9 mouse cellular contexts compared by ENCODE assay signal in the genomic region with DNA sequence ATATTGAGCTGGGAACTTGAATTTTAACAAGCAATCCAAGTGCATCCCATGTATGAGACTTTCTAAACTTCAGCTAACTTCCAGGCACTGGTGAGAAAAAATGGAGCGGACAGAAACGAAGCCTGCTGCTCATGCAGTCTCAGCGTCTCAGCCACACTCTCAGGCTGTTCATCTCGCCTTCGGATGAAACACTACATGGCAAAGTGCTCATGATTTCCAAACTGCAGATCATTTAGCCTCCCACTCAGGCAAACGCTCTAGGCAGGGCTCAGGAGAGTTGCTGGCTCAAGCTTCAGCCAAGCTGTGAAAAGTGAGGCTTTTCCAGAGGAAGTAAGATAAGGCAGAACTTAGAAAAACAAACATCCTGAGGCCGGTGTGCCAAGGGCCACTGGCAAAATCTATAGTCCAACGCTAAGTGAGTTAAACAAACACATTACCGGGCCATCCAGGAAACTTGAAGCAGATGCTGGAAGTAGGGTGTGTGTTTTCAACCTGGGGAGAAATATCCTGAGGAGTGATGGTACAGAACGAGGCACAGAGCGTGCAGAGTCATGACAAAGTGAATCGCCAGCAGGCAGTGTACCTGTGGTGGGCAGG.
DNase-seq lines count a peak whose midpoint lies in the region; ATAC-seq and TF ChIP-seq lines count a peak whose summit lies in the region.
"Had no signal": no experiment of that assay in that cellular context is flagged by ENCODE, and none has a peak within 500 bp of the region (broad histone marks: within the 10 kb centered on the region; RNA-seq: fewer than 3 reads in every experiment).

No protein-coding gene starts in this region.

- TF ChIP-seq CTCF in lung, adult 2 months (IDR thresholded peaks at IDR 0.05; ENCODE audit: insufficient read depth, low read length), result no peak
- no peak for TF ChIP-seq CTCF in liver, postnatal 0 days (IDR thresholded peaks at IDR 0.05; ENCODE audit: low read depth)

- H3K9ac ChIP-seq in forebrain, embryonic 16.5 days (replicated peaks; ENCODE audit: low read depth, low read length), result no peak overlapping the region
- H3K9ac ChIP-seq in liver, postnatal 0 days (replicated peaks), result no peak overlapping the region

- H3K27me3 ChIP-seq in forebrain, embryonic 10.5 days (ENCODE audit: poor library complexity, severe bottlenecking), result no peaks in the 10 kb centered on the region
- no peaks in the 10 kb centered on the region for H3K27me3 ChIP-seq in forebrain, embryonic 16.5 days (replicated peaks; ENCODE audit: control insufficient read depth, insufficient read depth, low read length)
- no peaks in the 10 kb centered on the region for H3K27me3 ChIP-seq in heart, embryonic 10.5 days (ENCODE audit: insufficient read depth, poor library complexity, severe bottlenecking)
- no peaks in the 10 kb centered on the region for H3K27me3 ChIP-seq in midbrain, embryonic 10.5 days (ENCODE audit: low read depth, poor library complexity, severe bottlenecking)
- H3K27me3 ChIP-seq in liver, postnatal 0 days (ENCODE audit: insufficient read depth, low read length), result no peaks in the 10 kb centered on the region

- H3K27ac ChIP-seq in forebrain, embryonic 10.5 days, result 0 out of 2 replicates have a peak overlapping the region, but pooled peaks have one; percentile 12
- H3K27ac ChIP-seq in forebrain, embryonic 16.5 days (ENCODE audit: low read length), result no peak overlapping the region
- peak overlapping the region; percentile 22 for H3K27ac ChIP-seq in brown adipose tissue, adult 24 weeks (replicated peaks; ENCODE audit: low read depth, low read length)
- H3K27ac ChIP-seq in heart, embryonic 10.5 days, result peak overlapping the region; percentile 49
- no peak overlapping the region for H3K27ac ChIP-seq in midbrain, embryonic 10.5 days (replicated peaks)
- H3K27ac ChIP-seq in liver, postnatal 0 days (ENCODE audit: low read depth), result no peak overlapping the region

- H3K4me1 ChIP-seq in forebrain, embryonic 10.5 days, result peaks cover 12% of the 10 kb centered on the region; the same call in 1 of the 2 replicates
- H3K4me1 ChIP-seq in forebrain, embryonic 16.5 days (replicated peaks; ENCODE audit: control insufficient read depth, insufficient read depth, low read length), result no peaks in the 10 kb centered on the region
- H3K4me1 ChIP-seq in brown adipose tissue, adult 24 weeks (ENCODE audit: control insufficient read depth, insufficient read depth, insufficient read length, low read length), result peaks cover 12% of the 10 kb centered on the region
- peaks cover 18% of the 10 kb centered on the region; the same call in 1 of the 2 replicates for H3K4me1 ChIP-seq in heart, embryonic 10.5 days
- H3K4me1 ChIP-seq in lung, adult 2 months (ENCODE audit: control insufficient read depth, insufficient read depth, low read length), result peaks cover 8% of the 10 kb centered on the region
- H3K4me1 ChIP-seq in midbrain, embryonic 10.5 days, result no peaks in the 10 kb centered on the region
- H3K4me1 ChIP-seq in liver, postnatal 0 days (ENCODE audit: insufficient read depth), result no peaks in the 10 kb centered on the region

- no peak overlapping the region for H3K4me3 ChIP-seq in forebrain, embryonic 10.5 days
- no peak overlapping the region for H3K4me3 ChIP-seq in forebrain, embryonic 16.5 days (replicated peaks; ENCODE audit: low read length)
- no peak overlapping the region for H3K4me3 ChIP-seq in brown adipose tissue, adult 24 weeks (ENCODE audit: insufficient read depth, low read depth, low read length)
- H3K4me3 ChIP-seq in heart, embryonic 10.5 days, result no peak overlapping the region
- no peak overlapping the region for H3K4me3 ChIP-seq in lung, adult 2 months (replicated peaks; ENCODE audit: extremely low read depth, low read depth, low read length)
- no peak overlapping the region for H3K4me3 ChIP-seq in midbrain, embryonic 10.5 days
- H3K4me3 ChIP-seq in liver, postnatal 0 days (ENCODE audit: low read depth, low read length), result no peak overlapping the region

- no peak overlapping the region for H3K4me2 ChIP-seq in forebrain, embryonic 16.5 days (ENCODE audit: low read length)
- H3K4me2 ChIP-seq in liver, postnatal 0 days (ENCODE audit: low read depth, low read length), result no peak overlapping the region

- DNase-seq in forebrain, embryonic 10.5 days (ENCODE audit: extremely low spot score, low spot score), result no peak
- DNase-seq in heart, embryonic 10.5 days (ENCODE audit: low spot score), result no peak
- peak; percentile 35 for DNase-seq in lung, adult 2 months
- no peak for DNase-seq in midbrain, embryonic 10.5 days (ENCODE audit: low spot score)
- no peak for DNase-seq in liver, postnatal 0 days
- DNase-seq: midbrain, embryonic 14.5 days had no signal

- 76% methylated on average over 12 of the region's 12 CpGs for WGBS in forebrain, embryonic 10.5 days
- WGBS in forebrain, embryonic 16.5 days, result 88% methylated on average over 12 of the region's 12 CpGs
- 27% methylated on average over 12 of the region's 12 CpGs for WGBS in heart, embryonic 10.5 days
- WGBS in lung, adult 2 months, result 17% methylated on average over 12 of the region's 12 CpGs
- WGBS in midbrain, embryonic 10.5 days, result 78% methylated on average over 12 of the region's 12 CpGs
- WGBS in liver, postnatal 0 days (ENCODE audit: insufficient replicate concordance), result 27% methylated on average over 12 of the region's 12 CpGs

- no peak for TF ChIP-seq POLR2A in lung, adult 2 months (IDR thresholded peaks at IDR 0.05; ENCODE audit: borderline replicate concordance, extremely low read depth, low read depth, low read length)

- H3K9me3 ChIP-seq in forebrain, embryonic 10.5 days, result no peaks in the 10 kb centered on the region
- H3K9me3 ChIP-seq in forebrain, embryonic 16.5 days (ENCODE audit: control insufficient read depth, low read length), result no peaks in the 10 kb centered on the region
- H3K9me3 ChIP-seq in heart, embryonic 10.5 days, result no peaks in the 10 kb centered on the region
- H3K9me3 ChIP-seq in midbrain, embryonic 10.5 days (replicated peaks), result no peaks in the 10 kb centered on the region
- no peaks in the 10 kb centered on the region for H3K9me3 ChIP-seq in liver, postnatal 0 days (ENCODE audit: low read length)

- no peak for TF ChIP-seq EP300 in liver, postnatal 0 days (IDR thresholded peaks at IDR 0.05; ENCODE audit: low read depth)

- no peak for ATAC-seq in forebrain, embryonic 16.5 days
- ATAC-seq in megakaryocyte-erythroid progenitor cell, adult 5-6 weeks (replicated peaks; ENCODE audit: low FRiP score, low TSS enrichment, poor library complexity, severe bottlenecking), result no peak
- ATAC-seq in liver, postnatal 0 days, result no peak

- H3K36me3 ChIP-seq in forebrain, embryonic 10.5 days (replicated peaks), result no peaks in the 10 kb centered on the region
- no peaks in the 10 kb centered on the region for H3K36me3 ChIP-seq in forebrain, embryonic 16.5 days (ENCODE audit: control insufficient read depth, insufficient read depth)
- H3K36me3 ChIP-seq in heart, embryonic 10.5 days, result no peaks in the 10 kb centered on the region
- no peaks in the 10 kb centered on the region for H3K36me3 ChIP-seq in midbrain, embryonic 10.5 days
- no peaks in the 10 kb centered on the region for H3K36me3 ChIP-seq in liver, postnatal 0 days (replicated peaks; ENCODE audit: insufficient read depth, low read length)

Comparison
In these comparisons a context has a peak if more than half of its experiments do, and no peak if none do; other contexts are left out.
1. H3K27ac ChIP-seq: peak in forebrain, embryonic 10.5 days (single experiment), brown adipose tissue, adult 24 weeks (single experiment) and heart, embryonic 10.5 days (single experiment); none in forebrain, embryonic 16.5 days (single experiment), midbrain, embryonic 10.5 days (single experiment) and liver, postnatal 0 days (single experiment).